Mouse (Mus musculus) thymus, adult 18-20 months (tissue): ENCODE data around the gene Tbc1d22a.

Experiments
- DNase-seq, 2 experiments: peaks; one replicate each; pipeline ENCODE4 v3.0.0; 2022; ENCODE audit warnings: mixed read lengths in 2 of 2

Gene Tbc1d22a

DNA sequence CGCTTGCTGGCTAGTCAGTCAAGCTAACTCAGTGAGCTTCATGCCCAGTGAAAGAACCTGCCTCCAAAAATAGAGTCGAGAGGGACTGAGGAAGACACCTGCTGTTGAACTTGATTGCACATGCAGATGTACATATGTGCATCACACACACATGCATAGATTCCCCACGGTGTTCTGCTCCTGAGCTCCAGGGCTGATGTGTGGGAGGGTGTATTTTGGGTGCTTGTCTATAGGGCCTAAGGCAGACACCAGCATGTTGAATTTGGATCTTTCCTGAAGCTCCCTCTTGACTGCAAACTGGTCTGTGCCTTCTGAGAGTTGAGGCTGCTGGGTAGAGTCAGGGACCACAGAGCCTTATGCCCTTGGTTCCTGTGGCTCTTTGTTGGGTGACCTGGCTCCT is 23.8 kb downstream of the Tbc1d22a start:
- no peak for DNase-seq

GRCm38 (mm10) chr15:86239068-86239467 is 24.8 kb downstream of the Tbc1d22a start:
- DNase-seq: no peak

DNA sequence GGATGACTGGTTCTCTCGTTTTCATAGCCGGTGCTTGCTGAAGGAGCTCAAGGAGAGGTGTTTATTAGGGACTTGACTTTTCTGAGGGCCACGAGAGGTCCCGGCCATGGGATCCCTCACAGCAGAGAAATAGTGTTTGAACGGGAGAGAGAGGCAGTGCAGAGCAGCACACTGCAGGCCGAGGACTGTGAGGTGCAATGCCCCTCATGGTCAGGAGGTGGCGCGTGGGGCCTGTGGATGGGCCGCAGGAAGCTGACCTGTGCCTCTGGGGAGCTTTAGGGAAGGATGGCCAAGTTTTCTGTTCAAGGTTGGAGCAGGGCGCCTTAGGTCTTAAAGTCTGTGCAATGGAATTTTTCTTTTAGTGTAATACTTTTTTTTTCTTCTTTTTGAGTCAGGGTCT is 25.5 kb downstream of the Tbc1d22a start:
- no peak for DNase-seq

GRCm38 (mm10) chr15:86243708-86244107 is 29.4 kb downstream of the Tbc1d22a start:
- DNase-seq: peak in 1 of 2 experiments; percentile 38

DNA sequence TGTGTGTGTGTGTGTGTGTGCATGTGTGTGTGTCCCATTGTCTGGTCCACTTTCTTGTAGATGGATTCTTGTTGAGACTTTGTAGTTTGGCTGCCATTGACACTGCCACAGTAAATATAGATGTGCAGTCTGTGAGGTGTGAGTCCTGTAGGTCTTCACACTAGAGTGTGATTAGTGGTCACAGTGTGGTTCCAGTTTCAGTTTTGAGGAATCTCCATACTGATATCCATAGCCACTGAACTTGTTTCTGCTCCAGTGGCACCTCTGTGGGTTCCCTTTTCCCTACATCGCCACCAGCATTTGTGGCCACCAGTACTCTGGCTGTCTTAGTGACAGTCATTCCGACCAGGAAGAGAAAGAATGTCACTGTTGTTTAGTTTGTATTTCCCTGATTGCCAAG is 30.1 kb downstream of the Tbc1d22a start:
- DNase-seq: no peak

DNA sequence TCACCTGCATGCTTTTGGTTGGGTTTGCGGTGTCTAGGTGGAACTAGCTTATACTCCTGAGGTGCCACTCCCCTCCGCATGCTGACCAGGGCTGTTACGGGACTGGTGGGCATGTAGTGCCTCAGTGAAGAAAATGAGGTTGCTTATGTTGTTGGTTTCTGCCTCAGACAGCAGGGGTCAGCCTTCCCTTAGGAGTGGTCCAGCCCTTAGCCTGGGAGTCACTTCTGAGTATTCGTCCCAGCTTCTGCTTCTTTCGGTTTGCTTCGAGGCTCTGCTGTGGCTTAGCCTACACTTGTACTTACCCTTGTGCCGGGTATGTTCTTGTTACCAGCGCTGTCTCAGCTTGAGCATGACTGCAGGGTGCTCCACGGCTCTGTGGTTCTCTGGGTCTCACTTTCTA is 36.0 kb downstream of the Tbc1d22a start:
- peak; percentile 30 to 52 for DNase-seq

DNA sequence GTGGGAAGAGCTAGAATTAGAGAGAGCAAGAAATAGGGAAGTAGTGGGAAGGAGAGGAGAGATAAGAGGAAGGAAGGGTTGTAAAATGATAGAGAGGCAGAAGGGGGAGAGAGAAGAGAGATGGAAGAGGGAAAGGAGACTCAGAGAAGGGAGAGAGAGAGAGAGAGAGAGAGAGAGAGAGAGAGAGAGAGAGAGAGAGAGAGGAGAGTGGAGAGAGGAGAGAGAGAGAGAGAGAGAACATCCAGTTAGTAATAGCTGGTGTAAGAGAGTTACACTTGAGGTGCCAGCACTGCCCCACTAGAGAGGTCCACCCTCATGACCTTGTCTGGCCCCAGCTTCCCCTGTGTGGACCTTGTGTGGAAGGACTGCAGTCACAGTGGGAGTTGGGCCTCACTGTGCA is 37.9 kb downstream of the Tbc1d22a start:
- DNase-seq: no peak

DNA sequence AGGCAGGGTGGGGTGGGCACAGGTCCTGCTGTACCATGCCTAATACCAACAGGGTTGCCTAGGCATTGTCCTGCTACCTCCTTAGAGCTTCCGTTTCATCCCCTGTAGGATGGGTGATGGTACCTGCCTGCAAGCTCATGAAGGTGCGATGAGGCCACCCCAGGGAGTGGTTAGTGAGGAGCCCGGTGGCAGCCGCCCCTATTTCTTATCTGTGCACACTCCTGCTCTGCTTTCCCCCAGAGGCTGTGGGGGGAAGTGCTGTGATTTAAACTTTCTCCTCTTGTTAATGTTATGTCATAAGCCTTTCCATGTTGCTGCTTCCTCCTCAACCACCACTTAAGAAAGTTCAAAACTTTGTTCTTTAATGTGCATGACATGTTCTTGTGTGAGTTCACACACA is 38.4 kb downstream of the Tbc1d22a start:
- no peak for DNase-seq

DNA sequence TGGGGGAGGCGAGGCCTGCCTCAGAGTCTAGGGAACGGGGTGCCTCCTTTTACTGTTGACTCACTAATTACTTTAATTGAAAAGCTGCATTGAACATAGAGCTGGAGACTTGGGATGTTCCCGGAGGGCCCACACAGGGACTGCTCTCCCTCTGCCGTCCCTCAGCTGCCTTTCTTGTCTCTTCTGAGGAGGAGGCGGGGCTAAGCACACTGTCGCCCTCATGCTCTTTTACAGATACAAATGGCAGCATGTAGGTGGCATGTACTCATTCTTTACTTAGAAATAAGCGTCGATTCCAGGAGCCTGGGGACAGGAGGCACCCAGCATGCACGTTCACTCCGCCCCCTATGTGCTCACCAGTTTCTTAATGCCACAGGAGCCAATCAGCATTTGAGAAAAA is 39.2 kb downstream of the Tbc1d22a start:
- no peak for DNase-seq

GRCm38 (mm10) chr15:86256201-86256600 is 41.9 kb downstream of the Tbc1d22a start:
- DNase-seq: no peak

DNA sequence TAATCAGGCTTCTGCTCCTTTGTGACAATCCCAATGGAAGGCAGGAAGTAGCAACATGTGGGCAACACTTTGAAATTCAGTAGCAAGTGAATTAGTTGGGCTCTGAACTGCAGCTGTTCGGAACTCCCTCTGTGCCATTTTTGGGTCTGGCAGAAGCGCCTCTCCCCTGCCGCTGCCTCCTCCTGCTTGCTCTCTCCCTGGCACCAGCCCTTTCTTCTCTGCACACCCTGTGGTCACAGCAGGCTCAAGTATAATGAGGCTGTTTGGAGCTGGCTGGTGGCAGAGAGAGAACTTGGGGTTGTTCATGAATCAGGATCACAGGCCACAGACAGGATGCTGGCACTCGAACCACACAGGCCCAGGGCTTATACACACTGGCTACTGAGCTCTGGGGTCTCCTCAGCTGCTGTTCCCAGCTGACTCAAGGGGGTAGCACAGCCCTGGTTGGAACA is 42.5 kb downstream of the Tbc1d22a start:
- no peak for DNase-seq

DNA sequence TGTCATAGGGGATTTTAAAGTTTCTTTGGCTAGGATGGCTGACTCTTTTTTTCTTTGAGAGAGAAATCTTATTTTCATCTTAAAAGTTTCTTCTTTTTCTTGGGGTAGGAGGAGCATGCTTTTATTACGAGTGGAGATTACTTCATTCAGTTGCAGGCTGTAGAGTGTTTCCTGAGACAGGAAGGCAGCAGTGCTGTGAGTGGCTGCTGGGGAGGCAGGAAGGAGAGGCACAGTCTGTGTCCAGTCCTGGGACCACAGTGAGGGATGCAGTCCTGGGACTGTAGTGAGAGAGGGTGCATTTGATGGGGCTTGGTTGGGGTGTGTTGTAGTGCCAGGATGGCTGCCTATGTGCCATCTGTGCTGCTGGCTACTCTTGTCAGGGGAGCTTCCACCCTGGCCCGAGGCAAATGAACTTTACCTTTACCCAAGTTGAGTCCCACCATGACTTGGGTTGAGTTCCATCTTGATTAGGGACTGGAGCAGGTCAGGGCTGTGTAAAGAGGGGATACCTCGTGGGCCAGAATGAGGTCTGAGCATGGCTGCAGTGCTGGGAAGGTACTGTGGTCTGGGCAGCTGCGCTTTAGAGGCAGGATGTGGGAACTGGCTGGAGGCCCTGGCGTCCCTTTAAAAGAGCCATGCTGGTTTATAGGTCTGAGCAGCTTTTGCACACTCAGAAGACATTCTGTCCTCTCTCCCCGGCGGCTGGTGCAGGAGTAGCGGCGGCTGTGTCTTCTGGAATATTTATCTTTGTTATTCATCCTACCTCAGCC is 43.8 kb downstream of the Tbc1d22a start:
- no peak for DNase-seq

DNA sequence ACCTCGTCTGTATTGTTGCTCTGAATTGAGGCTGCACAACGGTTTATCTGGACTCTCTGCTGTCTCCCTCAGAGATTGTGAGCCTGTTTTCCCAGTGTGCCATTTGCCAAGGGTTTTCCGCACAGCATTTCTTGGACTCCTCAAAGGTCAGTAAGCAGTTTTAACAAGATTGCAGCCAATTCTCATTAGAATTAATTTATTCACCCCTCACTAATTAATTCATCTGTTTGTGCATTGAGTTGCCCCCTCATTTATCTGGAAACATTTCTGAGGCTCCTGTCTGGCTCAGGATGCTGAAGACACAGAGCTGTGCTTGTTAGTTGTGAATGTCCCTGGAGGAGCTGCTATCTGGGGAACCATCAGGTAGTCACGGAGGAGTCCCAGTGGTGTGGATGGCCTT is 45.0 kb downstream of the Tbc1d22a start:
- DNase-seq: no peak

GRCm38 (mm10) chr15:86260111-86260510 is 45.9 kb downstream of the Tbc1d22a start:
- no peak for DNase-seq

GRCm38 (mm10) chr15:86264389-86264788 is 50.1 kb downstream of the Tbc1d22a start:
- no peak for DNase-seq

DNA sequence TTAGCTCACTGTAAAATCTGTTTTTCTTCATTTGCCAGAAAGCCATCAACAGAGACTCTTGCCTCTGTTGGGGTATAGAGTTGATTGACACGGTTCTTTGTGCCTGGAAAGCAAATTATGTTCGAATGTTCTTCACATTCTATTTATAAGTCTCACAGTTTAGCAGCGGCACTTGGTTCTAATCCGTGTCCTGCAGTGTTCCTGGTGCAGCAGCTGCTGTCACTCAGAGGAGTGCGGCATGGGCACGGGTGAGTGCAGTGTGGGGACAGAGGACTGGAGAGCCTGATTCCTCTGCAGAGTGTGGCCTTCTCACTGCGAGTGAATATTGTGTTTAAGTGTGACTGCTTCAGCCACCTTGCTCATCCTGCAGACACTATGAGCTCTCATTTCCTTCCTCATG is 50.5 kb downstream of the Tbc1d22a start:
- no peak for DNase-seq

GRCm38 (mm10) chr15:86266975-86267374 is 52.7 kb downstream of the Tbc1d22a start:
- DNase-seq: no peak

DNA sequence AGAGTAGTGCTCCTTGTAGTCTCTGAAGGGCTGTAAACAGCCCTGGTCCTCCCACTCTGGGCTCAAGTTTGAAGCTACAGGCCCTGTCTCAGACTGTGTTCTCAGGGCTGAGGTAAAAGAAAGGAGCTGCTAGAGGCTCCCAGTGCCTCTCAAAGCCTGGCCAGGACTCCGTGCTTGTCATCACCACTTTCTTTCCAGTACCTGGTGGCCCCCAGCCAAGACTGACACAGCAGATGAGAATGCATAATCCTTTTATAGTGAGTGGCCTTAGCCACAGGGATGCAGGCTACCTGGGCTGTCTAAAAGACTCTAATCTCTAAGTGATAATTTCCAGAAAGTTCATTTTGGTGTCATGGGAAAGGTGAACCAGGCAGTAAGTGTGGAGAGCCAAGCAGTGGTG is 54.3 kb downstream of the Tbc1d22a start:
- no peak for DNase-seq

DNA sequence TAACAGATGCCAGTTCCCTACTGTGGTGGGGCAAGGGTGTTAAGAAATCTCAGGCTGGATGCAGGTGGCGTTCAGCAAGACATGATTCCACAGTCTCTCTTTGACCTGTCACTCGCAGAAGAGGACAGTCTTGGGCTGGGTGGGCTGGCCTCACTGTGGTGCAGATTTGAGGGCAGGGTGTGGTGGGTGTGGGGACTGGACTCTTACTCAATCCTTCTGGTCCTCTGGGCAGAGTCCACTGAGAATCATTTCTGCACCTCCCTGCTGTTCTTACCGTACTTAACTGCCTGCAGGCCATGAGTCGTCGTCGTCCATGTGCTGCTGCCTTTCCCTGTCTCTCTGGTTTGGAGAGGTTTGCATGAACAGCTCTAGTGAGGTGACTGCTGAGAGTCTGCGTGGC is 61.5 kb downstream of the Tbc1d22a start:
- no peak for DNase-seq

- no peak for DNase-seq
Observed at GRCm38 (mm10) chr15:86276538-86277264, 62.4 kb downstream of the Tbc1d22a start.

GRCm38 (mm10) chr15:86277428-86277827 is 63.2 kb downstream of the Tbc1d22a start:
- DNase-seq: no peak

GRCm38 (mm10) chr15:86279059-86279974 is 65.1 kb downstream of the Tbc1d22a start:
- no peak for DNase-seq

- no peak for DNase-seq
Observed at GRCm38 (mm10) chr15:86280137-86280536, 65.9 kb downstream of the Tbc1d22a start.
